8 mouse cellular contexts compared by ENCODE assay signal in genomic region chr3:105899394-105900147, GRCm38 (mm10). TPM values are rescaled to one million over a fixed set of nuclear protein-coding genes. Genes with fewer than 3 reads are reported as not detected.
DNase-seq lines count a peak whose midpoint lies in the region; ATAC-seq lines count a peak whose summit lies in the region.

No protein-coding gene starts in this region.

- H3K9ac ChIP-seq in embryonic facial prominence, embryonic 13.5 days: no peak overlapping the region
- H3K9ac ChIP-seq in limb, embryonic 12.5 days (replicated peaks): no peak overlapping the region
- no peak overlapping the region for H3K9ac ChIP-seq in midbrain, embryonic 14.5 days (replicated peaks; ENCODE audit: low read length)

- ATAC-seq in embryonic facial prominence, embryonic 13.5 days (ENCODE audit: insufficient number of reproducible peaks, insufficient read depth, low FRiP score, low TSS enrichment, low read depth): peak; percentile 54
- peak; percentile 68 for ATAC-seq in limb, embryonic 12.5 days (ENCODE audit: insufficient number of reproducible peaks, insufficient read depth, low FRiP score, low TSS enrichment, low read depth)
- ATAC-seq in midbrain, embryonic 14.5 days (ENCODE audit: low FRiP score, low TSS enrichment): peak; percentile 66; the same call in 1 of the 2 replicates

- 38% methylated on average over 8 of the region's 8 CpGs for WGBS in embryonic facial prominence, embryonic 13.5 days
- WGBS in limb, embryonic 12.5 days: 39% methylated on average over 8 of the region's 8 CpGs
- 41% methylated on average over 8 of the region's 8 CpGs for WGBS in midbrain, embryonic 14.5 days

- peak; percentile 92 for DNase-seq in 416B (ENCODE audit: low read depth)
- DNase-seq in adrenal gland, postnatal 36 days: peak; percentile 85 to 89
- DNase-seq in heart, adult 8-10 months (ENCODE audit: low spot score): peak; percentile 83
- DNase-seq in kidney, adult 8-10 months: peak; percentile 75 to 87
- peak; percentile 87 for DNase-seq in midbrain, embryonic 14.5 days
- peak; percentile 70 to 82 for DNase-seq in spleen, adult 18-20 months

- H3K4me1 ChIP-seq in embryonic facial prominence, embryonic 13.5 days: peaks cover 5% of the 10 kb centered on the region
- H3K4me1 ChIP-seq in limb, embryonic 12.5 days (replicated peaks): peaks cover 2% of the 10 kb centered on the region
- no peaks in the 10 kb centered on the region for H3K4me1 ChIP-seq in midbrain, embryonic 14.5 days (ENCODE audit: control insufficient read depth, insufficient read depth, low read length)

- no peak overlapping the region for H3K4me3 ChIP-seq in embryonic facial prominence, embryonic 13.5 days
- no peak overlapping the region for H3K4me3 ChIP-seq in limb, embryonic 12.5 days (replicated peaks)
- H3K4me3 ChIP-seq in midbrain, embryonic 14.5 days (replicated peaks; ENCODE audit: low read depth, low read length): no peak overlapping the region

- H3K36me3 ChIP-seq in embryonic facial prominence, embryonic 13.5 days: no peaks in the 10 kb centered on the region
- no peaks in the 10 kb centered on the region for H3K36me3 ChIP-seq in limb, embryonic 12.5 days
- H3K36me3 ChIP-seq in midbrain, embryonic 14.5 days (ENCODE audit: control insufficient read depth, insufficient read depth, low read length): no peaks in the 10 kb centered on the region

- H3K27ac ChIP-seq in embryonic facial prominence, embryonic 13.5 days: no peak overlapping the region
- no peak overlapping the region for H3K27ac ChIP-seq in limb, embryonic 12.5 days
- H3K27ac ChIP-seq in midbrain, embryonic 14.5 days (replicated peaks; ENCODE audit: low read depth, low read length): no peak overlapping the region

- H3K4me2 ChIP-seq in embryonic facial prominence, embryonic 13.5 days: no peak overlapping the region
- H3K4me2 ChIP-seq in limb, embryonic 12.5 days: no peak overlapping the region
- H3K4me2 ChIP-seq in midbrain, embryonic 14.5 days (ENCODE audit: low read length): no peak overlapping the region

- H3K27me3 ChIP-seq in embryonic facial prominence, embryonic 13.5 days: no peaks in the 10 kb centered on the region
- no peaks in the 10 kb centered on the region for H3K27me3 ChIP-seq in limb, embryonic 12.5 days
- H3K27me3 ChIP-seq in midbrain, embryonic 14.5 days (ENCODE audit: control insufficient read depth, insufficient read depth, low read length): no peaks in the 10 kb centered on the region

- no peaks in the 10 kb centered on the region for H3K9me3 ChIP-seq in embryonic facial prominence, embryonic 13.5 days
- no peaks in the 10 kb centered on the region for H3K9me3 ChIP-seq in limb, embryonic 12.5 days
- H3K9me3 ChIP-seq in midbrain, embryonic 14.5 days (ENCODE audit: control insufficient read depth, low read length): no peaks in the 10 kb centered on the region

RNA-seq across cellular contexts. Expression of gene Tmigd3, which starts 28.9 kb away (rescaled TPM):
- under 1 TPM in 1 of 2 experiments, not detected in 1; 0.33 TPM for total RNA-seq in adrenal gland, postnatal 36 days (2021)
- not detected in 2 replicates for polyA plus RNA-seq in embryonic facial prominence, embryonic 13.5 days (2015; fragmentation: Nextera tagmentation; extraction: Ambion mirVana)
- under 1 TPM in 3 of 4 experiments, not detected in 1; 0.27 to 0.62 (median 0.41) TPM for total RNA-seq in heart, adult 8-10 months (2022)
- 0.43 TPM in 1 of 2 replicates, not detected in the other for polyA plus RNA-seq in limb, embryonic 12.5 days (2016; fragmentation: Nextera tagmentation; extraction: Ambion mirVana)
- not detected in 2 replicates for polyA plus RNA-seq in midbrain, embryonic 14.5 days (2014; fragmentation: Nextera tagmentation; extraction: Ambion mirVana)

RNA-seq across cellular contexts. Expression of gene Adora3, which starts 28.9 kb away (rescaled TPM):
- total RNA-seq in adrenal gland, postnatal 36 days (2021): under 1 TPM in 1 of 2 experiments, not detected in 1; 0.40 TPM
- 0.43 and 0.94 TPM in 2 replicates for polyA plus RNA-seq in embryonic facial prominence, embryonic 13.5 days (2015; fragmentation: Nextera tagmentation; extraction: Ambion mirVana)
- total RNA-seq in heart, adult 8-10 months (2022): under 1 TPM in 3 of 4 experiments, not detected in 1; 0.25 to 0.44 (median 0.32) TPM
- polyA plus RNA-seq in limb, embryonic 12.5 days (2016; fragmentation: Nextera tagmentation; extraction: Ambion mirVana): 0.36 TPM in 1 of 2 replicates, not detected in the other
- not detected in 2 replicates for polyA plus RNA-seq in midbrain, embryonic 14.5 days (2014; fragmentation: Nextera tagmentation; extraction: Ambion mirVana)

RNA-seq across cellular contexts. Expression of gene I830077J02Rik, which starts 32.9 kb away (rescaled TPM):
- under 1 TPM; 0.66 to 0.76 TPM for total RNA-seq in adrenal gland, postnatal 36 days (2021)
- polyA plus RNA-seq in embryonic facial prominence, embryonic 13.5 days (2015; fragmentation: Nextera tagmentation; extraction: Ambion mirVana): 0.41 and 0.49 TPM in 2 replicates
- 1 to 10 TPM in 1 of 4 experiments, under 1 TPM in 3; 0.28 to 1.3 (median 0.42) TPM for total RNA-seq in heart, adult 8-10 months (2022)
- polyA plus RNA-seq in limb, embryonic 12.5 days (2016; fragmentation: Nextera tagmentation; extraction: Ambion mirVana): 0.51 and 0.64 TPM in 2 replicates
- polyA plus RNA-seq in midbrain, embryonic 14.5 days (2014; fragmentation: Nextera tagmentation; extraction: Ambion mirVana): 0.11 and 0.45 TPM in 2 replicates

RNA-seq across cellular contexts. Expression of gene Wdr77, which starts 59.6 kb away (rescaled TPM):
- 10 to 100 TPM; 65.5 to 68.3 TPM for total RNA-seq in adrenal gland, postnatal 36 days (2021)
- 121 and 124 TPM in 2 replicates for polyA plus RNA-seq in embryonic facial prominence, embryonic 13.5 days (2015; fragmentation: Nextera tagmentation; extraction: Ambion mirVana)
- 10 to 100 TPM; 40.6 to 49.7 (median 45.1) TPM for total RNA-seq in heart, adult 8-10 months (2022)
- polyA plus RNA-seq in limb, embryonic 12.5 days (2016; fragmentation: Nextera tagmentation; extraction: Ambion mirVana): 111 and 117 TPM in 2 replicates
- 86.4 and 94.8 TPM in 2 replicates for polyA plus RNA-seq in midbrain, embryonic 14.5 days (2014; fragmentation: Nextera tagmentation; extraction: Ambion mirVana)
